Comparison of ENCODE assay signal across 7 mouse cellular contexts in the genomic region with DNA sequence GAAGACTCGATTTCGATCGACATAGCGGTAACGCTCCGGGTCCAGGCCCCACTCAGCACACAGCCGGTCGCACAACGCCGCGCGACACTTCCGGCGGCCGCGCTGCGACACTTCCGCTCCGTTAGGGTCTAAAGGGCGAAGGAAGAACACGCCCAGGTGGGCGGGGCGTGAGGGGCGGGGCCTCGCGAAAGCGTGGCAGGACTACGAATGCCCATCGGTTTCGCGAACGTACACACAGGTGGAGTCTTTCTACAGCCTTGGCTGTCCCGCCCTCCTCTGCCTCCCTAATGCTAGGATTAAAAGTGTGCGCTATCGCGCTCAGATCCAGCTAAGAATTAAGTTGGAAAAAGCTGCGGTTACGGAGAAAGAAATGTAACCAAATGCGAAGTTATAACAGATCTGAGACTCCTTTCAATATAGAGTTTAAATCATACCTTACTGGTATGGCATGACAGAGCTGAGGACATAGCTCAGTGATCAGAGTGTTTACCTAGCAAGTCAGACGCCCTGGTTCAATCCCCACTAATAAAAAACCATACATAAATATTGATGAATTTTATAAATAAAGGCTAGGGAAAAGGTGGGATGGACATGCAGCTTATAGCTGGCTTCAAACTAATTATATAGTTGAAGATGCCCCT. TPM values are rescaled to one million over a fixed set of nuclear protein-coding genes. Genes with fewer than 3 reads are reported as not detected.
DNase-seq lines count a peak whose midpoint lies in the region; ATAC-seq lines count a peak whose summit lies in the region.

A gene (minus strand): TSS at position 144 of the 641 bp plus-strand sequence.

- peak; percentile 99 for ATAC-seq in intestine, embryonic 15.5 days

- WGBS in intestine, embryonic 15.5 days: under 1% methylated on average over 40 of the region's 40 CpGs
- under 1% methylated on average over 40 of the region's 40 CpGs for WGBS in midbrain, embryonic 10.5 days

- DNase-seq in adrenal gland, adult 18-20 months (ENCODE audit: low spot score in 2 of 2): peak; percentile 96 to 98
- peak; percentile 98 for DNase-seq in embryo, embryonic 11 days
- peak; percentile 94 for DNase-seq in gastrocnemius, postnatal 36 days
- peak; percentile 97 to 98 for DNase-seq in left cerebral cortex, postnatal 25 days (ENCODE audit: low spot score in 2 of 2)
- peak; percentile 96 for DNase-seq in midbrain, embryonic 10.5 days (ENCODE audit: low spot score)
- DNase-seq in right cerebral cortex, postnatal 4 days: peak; percentile 96

- no peaks in the 10 kb centered on the region for H3K27me3 ChIP-seq in intestine, embryonic 15.5 days (replicated peaks)
- H3K27me3 ChIP-seq in midbrain, embryonic 10.5 days (ENCODE audit: low read depth, poor library complexity, severe bottlenecking): 0 out of 2 replicates have a peak, but pooled peaks cover 4% of the 10 kb centered on the region

- H3K4me3 ChIP-seq in intestine, embryonic 15.5 days (replicated peaks): peak within 1 kb of the TSS; percentile 96
- H3K4me3 ChIP-seq in midbrain, embryonic 10.5 days: peak within 1 kb of the TSS; percentile 96

- H3K9ac ChIP-seq in intestine, embryonic 15.5 days: peak within 1 kb of the TSS; percentile 90

- peak within 1 kb of the TSS; percentile 68 for H3K27ac ChIP-seq in intestine, embryonic 15.5 days
- H3K27ac ChIP-seq in midbrain, embryonic 10.5 days (replicated peaks): peak within 1 kb of the TSS; percentile 92

- H3K9me3 ChIP-seq in intestine, embryonic 15.5 days: no peaks in the 10 kb centered on the region
- H3K9me3 ChIP-seq in midbrain, embryonic 10.5 days (replicated peaks): no peaks in the 10 kb centered on the region

- H3K4me2 ChIP-seq in intestine, embryonic 15.5 days (replicated peaks): peak within 1 kb of the TSS; percentile 65

- peaks cover 7% of the 10 kb centered on the region for H3K36me3 ChIP-seq in intestine, embryonic 15.5 days
- H3K36me3 ChIP-seq in midbrain, embryonic 10.5 days: peaks cover 31% of the 10 kb centered on the region

- intact Hi-C loops in gastrocnemius, postnatal 36 days (cut with DNase I): no loop called here
- intact Hi-C loops in left cerebral cortex, postnatal 25 days (cut with DNase I): loop anchor here (2.0 kb wide), 1 partner anchor 19 kb away; no protein-coding TSS in a partner anchor

- H3K4me1 ChIP-seq in intestine, embryonic 15.5 days (replicated peaks): 0 out of 2 replicates have a peak, but pooled peaks cover 2% of the 10 kb centered on the region
- H3K4me1 ChIP-seq in midbrain, embryonic 10.5 days: 0 out of 2 replicates have a peak, but pooled peaks cover 4% of the 10 kb centered on the region

RNA-seq across cellular contexts. Expression of the gene that starts here (rescaled TPM):
- 10 to 100 TPM; 50.5 to 61.7 TPM for total RNA-seq in adrenal gland, adult 18-20 months (2021)
- total RNA-seq in gastrocnemius, postnatal 36 days (2021): 10 to 100 TPM; 23.7 to 28.3 TPM
- polyA plus RNA-seq in intestine, embryonic 15.5 days (2015; fragmentation: Nextera tagmentation; extraction: Ambion mirVana): 147 and 149 TPM in 2 replicates
- total RNA-seq in left cerebral cortex, postnatal 25 days (2021): 10 to 100 TPM; 47.0 to 53.2 TPM
- 197 and 199 TPM in 2 replicates for polyA plus RNA-seq in midbrain, embryonic 10.5 days (2016; fragmentation: Nextera tagmentation; extraction: Ambion mirVana)

Comparison
In these comparisons a context has a peak if more than half of its experiments do, and no peak if none do; other contexts are left out.
1. Peak in every context shown above with its lines: DNase-seq, ATAC-seq, H3K4me3 ChIP-seq and H3K27ac ChIP-seq.